Mouse (Mus musculus) thymus, postnatal 36 days (tissue): ENCODE data around the gene Echdc2.
"Not testable (repeated sequence)": the region's sequence is repeated elsewhere in the genome, so short reads cannot be mapped to it uniquely, and the experiment has no call there.

ENCODE experiments used
- DNase-seq, 2 experiments: peaks; one replicate each; pipeline ENCODE4 v3.0.0; 2022; ENCODE audit warnings: mixed read lengths in 2 of 2

Echdc2 gene

DNA sequence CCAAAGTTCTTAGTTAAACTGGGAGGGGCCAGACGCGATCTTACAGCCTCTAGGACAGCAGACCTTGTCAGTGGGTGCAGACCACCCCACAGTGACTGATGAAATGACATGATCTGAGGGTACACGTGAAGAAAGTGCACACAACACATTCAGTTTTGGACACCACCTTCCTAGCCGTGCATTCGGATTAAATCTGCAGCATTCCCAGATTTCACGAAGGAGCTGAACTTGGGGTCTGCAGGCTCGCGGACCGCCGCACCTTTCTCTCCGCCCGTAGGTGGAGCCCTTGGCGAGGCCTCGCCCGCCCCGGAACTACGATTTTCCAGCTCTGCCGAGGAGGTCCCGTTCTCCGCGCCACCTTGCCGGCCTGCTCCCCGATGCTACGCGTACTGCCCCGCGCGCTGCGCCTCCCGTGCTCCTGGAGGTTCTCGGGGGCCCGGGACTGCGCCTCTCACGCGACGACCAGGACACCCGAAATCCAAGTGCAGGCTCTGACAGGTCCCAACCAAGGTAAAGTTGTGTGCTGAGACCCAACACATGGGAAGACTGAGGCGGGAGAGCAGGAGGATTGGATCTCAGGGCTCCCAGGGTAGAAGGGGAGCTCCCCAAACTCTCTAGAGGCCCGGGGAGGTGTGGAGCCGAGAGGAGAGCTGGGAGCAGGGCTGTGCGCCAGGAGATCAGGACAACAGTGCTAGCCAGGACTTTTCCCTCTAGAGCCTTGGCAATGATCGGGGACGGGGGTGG lies at the start of gene Echdc2:
Gene Echdc2, plus strand, starts transcription at position 286 of the 744 bp plus-strand sequence.
- DNase-seq = peak; percentile 32 to 42

DNA sequence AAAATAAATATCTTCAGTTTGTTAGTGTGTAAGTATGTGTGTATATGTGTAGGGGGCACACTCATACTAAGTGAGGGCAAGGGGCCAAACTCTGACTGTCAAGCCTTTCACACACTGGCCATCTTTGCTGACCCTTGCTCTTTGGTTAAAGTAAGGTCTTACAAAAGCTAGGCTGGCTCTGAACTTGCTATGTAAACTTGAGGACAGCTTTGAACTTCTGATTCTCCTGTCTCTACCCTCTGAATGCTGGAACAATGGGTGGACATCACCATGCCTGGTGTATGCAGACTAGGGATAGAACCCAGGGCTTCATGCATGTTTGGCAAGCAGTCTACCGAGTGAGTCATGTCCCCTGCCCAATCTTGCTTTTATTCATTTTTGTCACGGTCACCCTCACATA lies 48.8 kb upstream of the Echdc2 start:
- no peak for DNase-seq

DNA sequence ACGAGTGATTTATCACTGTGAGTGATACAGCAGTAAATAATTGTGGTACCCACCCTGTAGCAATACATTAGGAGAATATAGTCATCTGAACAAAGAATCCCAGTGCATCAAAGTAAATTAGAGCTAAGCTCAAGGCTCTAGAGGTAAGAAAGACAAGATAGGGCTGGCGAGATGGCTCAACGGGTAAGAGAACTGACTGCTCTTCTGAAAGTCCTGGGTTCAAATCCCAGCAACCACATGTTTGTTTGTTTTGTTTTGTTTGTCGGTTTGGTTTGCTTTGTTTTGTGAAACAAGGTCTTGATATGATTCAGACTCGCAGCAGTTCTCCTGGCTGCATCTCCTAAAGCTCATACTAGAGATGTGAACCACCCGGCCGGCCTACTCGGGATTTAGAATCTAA lies 47.7 kb upstream of the Echdc2 start:
- DNase-seq = no peak

DNA sequence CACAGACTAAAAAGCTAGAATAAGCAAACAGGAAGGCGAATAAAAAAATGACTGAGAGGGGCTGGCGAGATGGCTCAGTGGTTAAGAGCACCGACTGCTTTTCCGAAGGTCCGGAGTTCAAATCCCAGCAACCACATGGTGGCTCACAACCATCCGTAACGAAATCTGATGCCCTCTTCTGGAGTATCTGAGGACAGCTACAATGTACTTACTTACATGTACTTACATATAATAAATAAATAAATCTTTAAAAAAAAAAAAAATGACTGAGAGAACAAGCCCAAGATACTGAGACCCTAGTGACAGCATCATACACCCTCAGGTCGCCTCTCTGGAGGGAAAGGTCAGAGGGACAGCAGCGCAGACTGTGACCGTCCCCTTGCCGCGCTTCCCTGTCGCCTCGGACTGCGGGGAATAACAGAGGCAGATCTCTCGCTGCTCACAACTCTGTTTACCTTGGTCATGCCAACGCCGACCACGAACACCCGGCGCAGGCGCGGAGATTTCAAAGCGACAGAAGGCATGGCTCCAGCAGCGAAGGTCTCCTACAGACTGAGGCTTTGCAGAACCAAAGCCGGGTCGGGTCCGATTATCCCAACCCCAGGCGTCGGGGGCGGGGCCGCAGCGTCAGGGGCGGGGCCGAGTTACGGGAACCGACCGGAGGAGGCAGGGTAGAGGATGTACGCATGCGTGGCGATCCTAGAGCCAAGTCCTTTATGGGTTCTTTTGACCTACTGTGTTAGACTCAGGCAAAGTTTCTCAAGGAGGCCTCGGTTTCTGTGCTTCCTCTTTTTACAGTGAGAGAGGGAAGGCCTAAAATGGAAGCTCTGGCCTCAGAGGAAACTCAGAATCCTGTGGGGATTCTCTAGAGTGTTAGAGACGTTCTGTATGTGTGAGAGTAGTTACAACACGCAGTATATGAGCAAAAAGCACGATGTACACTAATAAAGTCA lies 47.0 kb upstream of the Echdc2 start:
- DNase-seq = peak; percentile 89 to 92

DNA sequence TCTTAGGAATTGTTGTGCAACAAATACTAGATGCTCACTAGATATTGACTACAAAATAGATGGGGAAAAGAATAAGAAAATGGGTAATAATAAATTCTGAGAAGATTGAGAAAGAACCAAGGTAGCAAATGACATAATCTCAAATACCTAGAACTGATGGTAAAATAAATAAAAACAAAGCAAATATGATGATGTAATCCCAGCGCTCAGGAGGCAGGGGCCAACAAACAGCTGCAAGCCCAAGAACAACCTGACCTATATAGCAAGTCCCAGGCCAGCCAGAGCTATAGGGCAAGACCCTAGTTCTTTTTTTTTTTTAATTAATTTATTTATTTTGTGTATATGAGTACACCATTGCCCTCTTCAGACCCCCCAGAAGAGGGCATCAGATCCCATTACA lies 41.1 kb upstream of the Echdc2 start:
- DNase-seq = no peak

DNA sequence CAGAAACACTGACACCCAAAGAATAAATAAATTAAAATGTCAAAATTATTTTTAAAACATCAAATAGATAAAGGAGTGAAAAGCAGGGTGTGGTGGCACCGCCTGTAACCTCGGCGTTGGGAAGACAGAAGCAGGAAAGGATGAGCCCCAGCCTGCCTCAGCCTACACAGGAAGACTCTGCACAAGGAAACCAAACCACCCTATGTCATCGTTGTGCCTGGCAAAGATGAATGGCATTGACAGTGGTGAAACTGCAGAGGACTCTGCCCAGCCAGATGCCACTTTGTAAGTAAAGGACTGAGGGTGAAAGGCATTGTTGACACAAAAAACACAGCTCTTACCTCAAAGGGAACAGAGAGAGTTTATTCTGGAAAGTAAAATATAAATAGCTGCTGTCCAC lies 39.0 kb upstream of the Echdc2 start:
- DNase-seq = no peak

DNA sequence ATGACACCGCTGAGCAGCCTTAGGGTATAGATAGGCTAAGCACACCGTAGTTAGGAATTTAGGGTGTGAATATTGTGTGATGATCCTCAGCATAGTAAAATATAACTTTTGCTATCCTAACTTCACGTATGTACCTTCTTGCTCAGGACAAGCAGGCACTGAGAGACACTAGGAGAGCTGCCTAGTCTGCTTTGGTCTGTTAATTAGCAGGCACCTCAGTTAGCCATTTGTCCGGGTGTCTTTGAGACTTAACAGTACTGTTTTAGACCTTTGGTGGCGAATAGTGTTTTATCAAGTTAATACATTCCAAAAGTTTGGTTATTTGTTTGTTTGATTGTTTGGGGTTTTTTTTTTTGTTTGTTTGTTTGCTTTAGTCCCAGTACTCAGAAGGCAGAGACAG lies 37.7 kb upstream of the Echdc2 start:
- DNase-seq = no peak

DNA sequence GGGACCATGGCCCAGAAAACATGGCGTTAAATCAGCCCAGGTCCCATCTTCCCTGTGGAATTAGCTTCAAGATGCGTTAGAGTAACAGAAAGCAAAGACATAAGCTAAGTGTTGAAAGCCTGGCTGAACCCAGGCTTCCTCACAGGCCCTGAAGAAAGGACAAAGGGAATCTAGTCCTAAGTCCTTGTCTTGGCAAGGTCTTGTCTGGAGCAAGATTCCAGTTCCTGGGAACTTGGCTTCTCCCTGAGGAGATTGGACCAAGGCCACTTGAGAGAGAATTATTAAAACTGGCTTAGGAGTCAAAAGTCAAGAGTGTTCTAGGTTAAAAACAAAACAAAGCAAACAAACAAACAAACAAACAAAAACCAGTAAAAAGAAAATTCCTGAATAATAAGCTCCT lies 36.9 kb upstream of the Echdc2 start:
- DNase-seq = no peak

DNA sequence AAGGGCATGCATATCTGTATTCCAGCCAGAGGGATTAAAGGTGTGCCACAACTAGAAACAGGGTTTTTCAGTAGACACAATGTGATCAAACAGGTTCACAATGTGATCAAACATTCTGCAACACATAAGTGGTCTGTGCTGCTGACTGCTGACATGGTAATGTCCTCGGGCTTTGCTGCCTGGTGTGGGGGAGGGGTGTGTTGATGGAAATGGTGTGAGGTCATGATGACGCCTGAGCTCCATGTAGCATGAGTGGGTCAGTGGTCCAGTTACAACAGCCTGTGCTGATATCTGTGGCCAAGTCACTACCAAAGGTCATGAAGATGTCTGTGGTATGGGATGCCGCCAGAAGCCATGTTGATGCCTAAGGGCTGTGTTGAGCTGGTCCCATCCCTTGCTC lies 34.8 kb upstream of the Echdc2 start:
- no peak for DNase-seq

DNA sequence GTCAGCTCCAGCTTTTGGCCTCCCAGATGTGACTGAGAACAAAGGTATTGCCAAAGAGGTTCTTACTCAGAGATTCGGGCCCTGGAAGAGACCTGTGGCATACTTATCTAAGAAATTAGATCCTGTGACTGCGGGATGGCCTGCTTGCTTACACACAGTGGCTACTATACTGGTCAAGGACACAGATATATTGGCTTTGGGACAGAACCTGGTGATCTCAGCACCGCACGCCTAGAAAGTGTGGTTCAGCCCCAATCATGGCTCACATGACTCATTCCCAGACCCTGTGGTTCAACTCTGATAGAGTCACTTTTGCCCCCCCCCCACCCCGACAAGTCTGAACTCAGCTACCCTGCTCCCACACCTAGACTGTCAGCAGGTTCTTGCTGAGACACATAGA lies 28.3 kb upstream of the Echdc2 start:
- no peak for DNase-seq

DNA sequence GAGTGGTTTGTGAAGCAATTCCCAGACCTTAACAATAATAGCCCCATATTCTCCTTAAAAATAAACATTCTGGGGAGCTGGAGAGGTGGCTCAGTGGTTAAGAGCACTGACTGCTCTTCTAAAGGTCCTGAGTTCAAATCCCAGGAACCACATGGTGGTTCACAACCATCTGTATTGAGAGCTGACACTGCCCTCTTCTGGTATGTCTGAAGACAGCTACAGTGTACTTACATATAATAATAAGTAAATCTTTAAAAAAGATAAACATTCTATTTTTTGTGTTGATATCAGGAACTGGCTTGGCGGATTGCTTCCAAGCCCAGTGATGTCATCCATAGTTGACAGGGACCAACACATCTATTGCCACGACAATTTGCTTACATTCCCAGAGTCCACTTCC lies 22.1 kb upstream of the Echdc2 start:
- DNase-seq = not testable (repeated sequence)

DNA sequence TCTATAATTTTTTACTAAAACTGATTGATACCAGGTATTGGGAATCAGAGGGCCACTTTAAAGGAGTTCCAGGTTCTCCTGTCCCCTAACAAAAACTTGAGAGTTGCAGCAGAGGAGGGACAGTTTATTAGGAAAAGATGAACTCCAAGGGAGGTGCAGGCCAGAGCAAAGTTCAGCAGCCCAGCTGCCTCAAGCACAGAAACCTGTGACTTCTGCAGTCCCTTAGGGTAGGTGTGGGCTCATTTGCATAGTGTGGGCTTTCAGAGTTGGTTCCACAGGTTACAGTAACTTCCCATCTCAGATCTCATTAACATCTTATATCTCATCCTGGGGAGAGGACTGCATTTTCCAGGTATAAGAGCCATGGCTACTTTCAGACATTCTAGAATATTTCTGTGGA lies 21.5 kb upstream of the Echdc2 start:
- no peak for DNase-seq

DNA sequence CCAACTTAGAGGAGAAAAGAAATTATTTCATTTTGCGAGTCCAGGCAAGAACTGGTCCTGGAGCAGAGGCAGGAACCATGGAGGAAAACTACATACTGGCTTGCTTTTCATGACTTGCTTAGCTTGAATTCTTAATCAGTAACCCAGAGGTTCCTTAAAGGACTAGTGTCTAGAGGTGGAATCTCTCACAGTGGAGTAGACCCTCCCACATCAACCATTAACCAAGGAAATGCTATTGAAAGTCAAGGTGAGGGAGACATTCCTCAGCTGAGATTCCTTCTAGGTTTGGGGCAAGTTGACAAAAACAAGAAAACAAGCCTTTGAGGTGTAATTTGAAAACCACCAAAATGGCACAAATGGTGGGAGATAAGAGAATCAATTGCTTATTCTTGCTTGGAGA lies 20.4 kb upstream of the Echdc2 start, which contains the start of gene Scp2:
Gene Scp2, minus strand, starts transcription at position 119 of the 400 bp plus-strand sequence.
- DNase-seq = no peak

DNA sequence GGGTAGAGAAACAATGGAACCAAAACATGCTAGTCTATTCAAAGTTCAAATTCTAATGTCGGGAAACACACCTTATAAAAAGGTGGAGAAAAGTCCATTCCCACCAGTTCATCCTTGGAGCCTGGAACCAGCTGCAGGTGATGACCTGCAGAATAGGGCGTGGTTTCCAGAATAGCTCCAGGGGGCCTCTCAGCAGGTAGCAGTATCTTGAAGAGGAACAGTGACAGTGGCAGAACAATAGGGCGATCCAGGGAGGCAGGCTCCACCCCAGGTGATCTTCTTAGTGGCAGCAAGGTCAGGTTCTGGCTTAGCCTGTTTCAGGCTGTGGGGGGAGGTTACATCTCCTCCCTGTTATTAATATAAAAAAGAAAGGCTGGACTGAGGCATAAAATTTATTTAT lies 19.7 kb upstream of the Echdc2 start:
- not testable (repeated sequence) for DNase-seq

DNA sequence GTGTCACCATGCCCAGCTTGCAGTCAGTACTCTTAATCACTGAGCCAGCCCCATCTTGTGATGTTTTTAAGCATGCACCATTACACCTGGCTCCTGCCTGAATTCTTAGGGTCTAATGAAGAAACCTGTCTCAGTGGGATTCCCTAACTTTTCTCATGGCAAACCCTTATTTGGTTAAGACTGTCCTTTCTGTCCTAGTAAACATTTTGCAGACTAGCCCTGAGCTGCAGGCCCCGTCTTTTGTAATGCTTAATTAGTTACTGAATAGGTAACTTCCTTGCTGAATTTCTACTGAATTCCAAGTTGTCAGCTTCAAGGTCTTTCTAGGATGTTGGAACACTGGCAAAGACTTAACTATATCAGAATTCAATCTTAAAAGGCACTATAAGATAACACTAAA lies 10.1 kb upstream of the Echdc2 start:
- DNase-seq = not testable (repeated sequence)

DNA sequence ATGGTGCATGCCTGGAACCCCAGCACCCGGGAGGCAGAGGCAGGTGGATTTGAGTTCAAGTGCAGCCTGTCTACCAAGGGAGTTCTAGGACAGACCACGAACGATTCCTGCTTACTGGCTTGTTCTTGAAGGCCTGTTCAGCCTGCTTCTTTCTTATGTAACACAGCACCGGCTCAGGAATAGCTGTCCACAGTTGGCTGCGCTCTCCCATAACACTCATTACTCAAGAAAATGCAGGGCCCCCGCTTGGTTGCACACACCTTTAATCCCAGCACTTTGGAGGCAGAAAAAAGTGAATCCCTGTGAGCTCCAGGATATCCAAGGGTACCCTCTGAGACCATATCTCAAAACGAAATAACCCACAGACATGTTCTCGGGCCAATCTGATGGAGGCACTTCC lies 3.3 kb upstream of the Echdc2 start:
- DNase-seq = no peak

DNA sequence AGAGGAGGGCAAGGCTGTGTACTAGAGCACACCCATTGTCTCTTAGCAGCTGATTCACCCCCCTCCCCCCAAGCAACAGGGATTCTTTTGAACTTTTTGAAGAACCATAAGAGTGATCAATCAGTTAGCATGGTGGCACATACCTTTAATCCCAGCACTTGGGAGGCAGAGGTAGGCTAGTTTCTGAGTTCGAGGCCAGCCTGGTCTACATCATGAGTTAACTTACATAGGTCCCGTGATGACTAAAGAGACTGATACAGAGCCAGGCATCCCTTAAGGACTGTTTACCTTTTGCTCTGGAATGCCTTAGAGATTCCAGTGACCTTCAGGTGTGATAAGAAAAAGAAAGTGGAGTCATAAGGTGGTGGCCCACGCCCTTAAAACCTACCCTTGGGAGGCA lies 1.9 kb upstream of the Echdc2 start:
- DNase-seq = no peak

DNA sequence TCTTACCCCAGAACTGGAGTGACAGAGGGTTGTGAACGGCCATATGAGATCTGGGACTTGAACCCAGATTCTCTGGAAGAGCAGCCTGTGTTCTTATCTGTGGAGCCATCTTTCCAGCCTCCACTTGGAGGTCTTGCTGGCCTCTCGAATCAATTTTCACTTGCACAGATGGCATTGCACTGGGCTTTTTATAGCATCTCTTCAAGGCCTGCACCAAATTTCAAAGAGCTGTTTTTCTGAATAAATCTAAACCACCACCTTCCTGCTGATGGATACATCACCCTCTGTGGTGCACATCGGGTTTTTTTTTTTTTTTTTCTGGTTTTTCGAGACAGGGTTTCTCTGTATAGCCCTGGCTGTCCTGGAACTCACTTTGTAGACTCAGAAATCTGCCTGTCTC lies 1.6 kb downstream of the Echdc2 start:
- no peak for DNase-seq

DNA sequence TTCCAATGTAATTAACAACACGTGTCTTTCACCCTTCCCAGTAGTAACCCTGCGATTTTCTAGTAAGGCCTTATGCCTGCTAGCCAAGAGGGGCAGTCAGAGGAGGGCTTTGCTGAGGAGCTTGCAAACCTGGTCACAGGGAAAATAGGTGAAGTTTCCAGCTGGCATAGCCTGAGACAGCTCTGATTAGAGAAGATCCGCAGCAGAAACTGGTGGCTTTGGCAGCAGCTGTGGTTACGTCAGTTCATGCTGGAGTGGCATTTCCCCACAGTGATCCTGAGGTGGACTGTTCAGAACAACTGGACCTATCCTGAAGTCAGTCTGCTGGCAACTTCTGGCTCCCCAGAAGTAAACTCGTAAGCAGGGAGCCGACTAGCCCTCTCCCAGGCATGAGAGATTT lies 2.8 kb downstream of the Echdc2 start:
- DNase-seq = no peak

DNA sequence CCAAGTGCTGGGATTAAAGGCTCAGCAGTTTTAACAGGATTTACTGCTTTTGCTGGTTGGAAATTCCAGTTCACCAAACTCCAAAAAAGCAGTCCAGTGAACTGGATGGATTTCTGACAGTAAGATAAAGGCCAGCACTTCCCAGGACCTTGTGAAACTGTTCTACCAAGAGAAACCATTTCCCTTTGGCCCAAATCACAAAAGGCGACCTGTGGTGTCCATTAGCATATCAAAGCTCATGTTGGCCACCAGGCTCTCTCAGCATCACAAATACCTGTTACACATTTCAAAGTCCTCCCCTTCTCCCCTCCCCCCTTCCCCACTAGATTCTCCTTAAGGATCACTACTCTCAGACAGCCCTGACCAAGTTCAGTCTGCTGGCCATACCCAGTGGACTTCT lies 17.0 kb downstream of the Echdc2 start:
- DNase-seq = no peak

DNA sequence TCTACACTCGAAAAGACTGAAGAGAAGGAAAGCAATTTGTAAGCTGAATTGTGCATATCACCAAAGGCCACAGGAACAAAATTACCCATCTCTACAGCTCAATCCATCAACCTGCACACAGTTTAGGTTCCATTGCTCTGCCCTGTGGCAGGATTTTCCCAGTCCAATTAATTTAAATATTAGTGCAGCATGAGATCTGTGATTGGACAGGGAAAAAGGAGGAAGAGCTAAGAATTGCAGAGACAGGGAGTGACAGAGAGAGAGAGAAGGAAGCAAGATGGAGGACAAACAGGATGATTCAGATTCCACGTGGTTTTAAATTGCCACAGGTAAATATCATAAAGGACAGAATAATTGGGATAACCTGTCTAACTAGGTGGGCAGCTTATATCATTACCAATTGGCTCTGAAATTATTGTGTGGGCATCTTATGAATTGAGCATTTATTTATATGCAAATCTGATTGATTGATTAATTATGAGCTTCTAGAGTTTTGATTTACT lies 27.6 kb downstream of the Echdc2 start:
- no peak for DNase-seq

DNA sequence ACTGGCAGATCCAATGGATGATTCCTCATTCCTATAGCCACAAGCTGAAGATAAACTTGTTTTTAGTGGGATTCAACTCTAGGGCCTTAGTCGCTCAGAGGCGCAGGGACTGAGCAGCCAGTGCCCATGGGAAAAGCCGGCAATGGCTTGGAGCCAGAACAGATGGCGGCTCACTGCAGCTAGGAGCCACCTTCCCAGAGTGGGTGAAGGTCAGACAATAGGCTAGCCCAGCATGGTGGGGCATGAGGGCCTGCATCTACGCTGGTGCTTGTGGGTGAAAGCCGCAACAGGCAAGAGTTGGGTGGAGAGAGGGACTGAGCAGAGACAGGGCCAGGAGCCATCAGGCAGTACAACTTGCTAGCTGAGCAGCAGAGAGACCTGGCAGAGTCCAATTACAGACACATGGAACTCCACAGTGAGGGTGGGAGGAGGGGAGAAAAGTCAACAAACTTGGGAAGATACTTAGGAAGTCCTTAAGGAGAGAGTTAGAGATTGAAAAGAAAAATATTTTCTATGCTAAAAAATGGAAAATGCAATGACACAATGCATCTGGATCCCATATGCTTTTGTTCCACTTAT lies 31.1 kb downstream of the Echdc2 start:
- DNase-seq = no peak

DNA sequence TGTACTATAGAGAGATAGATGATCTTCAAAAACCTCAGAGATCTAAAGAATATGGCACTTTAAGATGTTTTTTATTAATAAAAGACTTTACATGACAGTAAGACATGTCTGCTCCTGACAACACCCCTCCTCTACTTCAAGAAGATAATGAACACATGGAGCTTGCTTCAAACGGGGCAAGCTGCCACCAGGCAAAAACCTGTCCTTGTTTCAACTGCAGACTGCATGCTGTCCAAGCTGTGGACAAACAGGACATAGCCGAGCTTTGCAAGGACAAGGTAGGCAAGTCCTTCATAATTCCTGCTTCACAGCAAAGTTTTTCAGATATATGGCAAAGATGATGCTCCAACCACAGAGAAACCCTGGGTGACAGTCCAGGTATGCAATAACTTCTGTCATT lies 34.0 kb downstream of the Echdc2 start:
- no peak for DNase-seq

DNA sequence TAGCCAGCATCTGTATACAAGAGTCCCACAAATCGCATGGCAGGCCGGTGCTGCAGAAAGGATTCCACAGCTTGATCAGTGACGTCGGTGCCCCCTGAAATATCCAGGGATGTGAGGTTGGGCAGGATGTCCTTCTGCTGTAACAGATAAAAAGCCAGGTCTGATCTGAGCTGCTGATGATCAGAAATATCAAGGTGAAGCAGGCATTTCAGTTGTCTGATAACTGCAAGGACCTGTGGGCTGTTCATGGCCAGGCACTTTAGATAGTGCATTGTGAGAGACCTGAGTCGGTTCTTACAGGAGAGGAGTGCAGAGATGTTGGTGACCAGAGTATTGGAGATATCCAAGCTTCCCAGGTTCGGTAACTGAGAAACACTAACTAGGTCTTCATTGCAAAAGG lies 39.4 kb downstream of the Echdc2 start:
- no peak for DNase-seq
